Mouse (Mus musculus) hindlimb bud, embryonic 11.5 days (tissue): ENCODE data around the gene Shld1.

Source experiments
- DNase-seq: peaks from one replicate; pipeline ENCODE4 v3.0.0-alpha.2; 2012; ENCODE audit warnings: low read depth, low spot score; ENCODE audit errors: extremely low spot score

The Shld1 gene

GRCm38 (mm10) chr2:132793441-132794203, 106.9 kb downstream of the Shld1 start:
- no peak for DNase-seq

DNA sequence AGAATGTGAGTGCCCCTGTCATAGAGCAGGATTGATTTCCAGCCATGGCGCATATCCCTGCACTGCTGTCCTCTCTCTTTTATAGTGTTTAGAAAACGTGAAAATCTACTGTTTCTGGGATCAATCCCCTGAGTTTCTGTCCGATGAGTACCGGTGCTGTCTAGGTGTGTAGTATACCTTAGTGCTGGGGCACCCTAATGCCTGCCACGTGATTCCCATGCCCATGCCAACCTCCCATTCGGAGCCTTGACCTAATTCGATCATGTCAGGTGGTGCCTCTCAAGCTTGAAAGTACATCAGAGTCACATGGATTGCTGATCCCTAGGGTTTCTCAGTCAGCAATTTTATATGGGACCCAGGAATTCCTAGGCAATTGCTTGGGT, 107.5 kb downstream of the Shld1 start:
- DNase-seq = no peak
